Mouse (Mus musculus): ENCODE results near the gene Scd3. TPM values are rescaled to one million over a fixed set of nuclear protein-coding genes. Genes with fewer than 3 reads are reported as not detected.

The Scd3 gene
- total and polyA plus RNA-seq, 2 experiments from 2014 or later: 0.31 to 4.8 TPM

GRCm38 (mm10) chr19:44265911-44266337 is 62.9 kb downstream of the Scd3 start:
- H3K4me3 ChIP-seq (ENCODE audit: low read length): no peak overlapping the region
- H3K27ac ChIP-seq: 0 out of 2 replicates have a peak overlapping the region, but pooled peaks have one; percentile 7
- TF ChIP-seq CTCF (IDR thresholded peaks at IDR 0.05; ENCODE audit: low read depth): no peak
- no peaks in the 10 kb centered on the region for H3K27me3 ChIP-seq (ENCODE audit: insufficient read depth, low read length)
- H3K36me3 ChIP-seq (ENCODE audit: insufficient read depth, low read length): no peaks in the 10 kb centered on the region
- WGBS: 33% methylated on average over 5 of the region's 5 CpGs
- H3K4me1 ChIP-seq (ENCODE audit: insufficient read depth, low read length): 0 out of 2 replicates have a peak, but pooled peaks cover 5% of the 10 kb centered on the region
- no peak for ATAC-seq
- no peak overlapping the region for H3K9ac ChIP-seq (replicated peaks; ENCODE audit: low read length)
- no peaks in the 10 kb centered on the region for H3K9me3 ChIP-seq (ENCODE audit: low read length)
- H3K4me2 ChIP-seq (ENCODE audit: low read depth, low read length): no peak overlapping the region
- no peak for DNase-seq (ENCODE audit: low spot score)

GRCm38 (mm10) chr19:44266458-44266823 is 63.4 kb downstream of the Scd3 start:
- Histone ChIP-seq H3K9ac (replicated peaks; ENCODE audit: low read length) (peak overlapping the region; percentile 78), H3K36me3 (ENCODE audit: insufficient read depth, low read length) (no peaks in the 10 kb centered on the region), H3K4me2 (ENCODE audit: low read depth, low read length) (peak overlapping the region; percentile 85), H3K9me3 (ENCODE audit: low read length) (no peaks in the 10 kb centered on the region), H3K4me3 (ENCODE audit: low read length) (peak overlapping the region; percentile 62), H3K27ac (peak overlapping the region; percentile 96), H3K27me3 (ENCODE audit: insufficient read depth, low read length) (no peaks in the 10 kb centered on the region), H3K4me1 (ENCODE audit: insufficient read depth, low read length) (0 out of 2 replicates have a peak, but pooled peaks cover 5% of the 10 kb centered on the region)
- DNase-seq (ENCODE audit: low spot score) (peak; percentile 54), ATAC-seq (no peak)
- TF ChIP-seq CTCF (IDR thresholded peaks at IDR 0.05; ENCODE audit: low read depth): peak; percentile 47
- WGBS: 7% methylated on average over 6 of the region's 6 CpGs

GRCm38 (mm10) chr19:44266824-44267498 is 63.9 kb downstream of the Scd3 start:
- peak; percentile 99 for ATAC-seq
- under 1% methylated on average over 43 of the region's 43 CpGs for WGBS
- H3K9me3 ChIP-seq (ENCODE audit: low read length): no peaks in the 10 kb centered on the region

GRCm38 (mm10) chr19:44267499-44268002 is 64.5 kb downstream of the Scd3 start:
- Histone ChIP-seq H3K9ac (replicated peaks; ENCODE audit: low read length) (peak overlapping the region; percentile 78), H3K4me2 (ENCODE audit: low read depth, low read length) (peak overlapping the region; percentile 85), H3K4me3 (ENCODE audit: low read length) (peak overlapping the region; percentile 62), H3K4me1 (ENCODE audit: insufficient read depth, low read length) (0 out of 2 replicates have a peak, but pooled peaks cover 5% of the 10 kb centered on the region), H3K27ac (peak overlapping the region; percentile 96), H3K9me3 (ENCODE audit: low read length) (no peaks in the 10 kb centered on the region), H3K36me3 (ENCODE audit: insufficient read depth, low read length) (no peaks in the 10 kb centered on the region), H3K27me3 (ENCODE audit: insufficient read depth, low read length) (no peaks in the 10 kb centered on the region)
- 11% methylated on average over 18 of the region's 18 CpGs for WGBS
- no peak for TF ChIP-seq CTCF (IDR thresholded peaks at IDR 0.05; ENCODE audit: low read depth)
- DNase-seq (ENCODE audit: low spot score) (peak; percentile 87), ATAC-seq (no peak)

More at GRCm38 (mm10) chr19:44266824-44267498, 63.9 kb downstream of the Scd3 start:
- peak overlapping the region; percentile 85 for H3K4me2 ChIP-seq (ENCODE audit: low read depth, low read length)
- H3K27me3 ChIP-seq (ENCODE audit: insufficient read depth, low read length): no peaks in the 10 kb centered on the region
- peak overlapping the region; percentile 96 for H3K27ac ChIP-seq
- DNase-seq (ENCODE audit: low spot score): peak; percentile 93
- peak; percentile 55; the same call in 1 of the 2 replicates for TF ChIP-seq CTCF (IDR thresholded peaks at IDR 0.05; ENCODE audit: low read depth)
- H3K4me3 ChIP-seq (ENCODE audit: low read length): peak overlapping the region; percentile 62
- H3K4me1 ChIP-seq (ENCODE audit: insufficient read depth, low read length): 0 out of 2 replicates have a peak, but pooled peaks cover 5% of the 10 kb centered on the region
- peak overlapping the region; percentile 78 for H3K9ac ChIP-seq (replicated peaks; ENCODE audit: low read length)
- no peaks in the 10 kb centered on the region for H3K36me3 ChIP-seq (ENCODE audit: insufficient read depth, low read length)

- TF ChIP-seq CTCF (IDR thresholded peaks at IDR 0.05; ENCODE audit: low read depth): no peak
- H3K27me3 ChIP-seq (ENCODE audit: insufficient read depth, low read length): no peaks in the 10 kb centered on the region
- no peak overlapping the region for H3K9ac ChIP-seq (replicated peaks; ENCODE audit: low read length)
- DNase-seq (ENCODE audit: low spot score) (no peak), ATAC-seq (no peak; the same call in 1 of the 2 replicates)
- WGBS: 62% methylated on average over 4 of the region's 4 CpGs
- H3K36me3 ChIP-seq (ENCODE audit: insufficient read depth, low read length): no peaks in the 10 kb centered on the region
- no peaks in the 10 kb centered on the region for H3K9me3 ChIP-seq (ENCODE audit: low read length)
- H3K4me2 ChIP-seq (ENCODE audit: low read depth, low read length): no peak overlapping the region
- no peak overlapping the region for H3K4me3 ChIP-seq (ENCODE audit: low read length)
- H3K27ac ChIP-seq: no peak overlapping the region
- peaks cover 4% of the 10 kb centered on the region; the same call in 1 of the 2 replicates for H3K4me1 ChIP-seq (ENCODE audit: insufficient read depth, low read length)
These were observed 70.6 kb downstream of the Scd3 start for GRCm38 (mm10) chr19:44273711-44274110.

- Histone ChIP-seq H3K27me3 (ENCODE audit: insufficient read depth, low read length) (no peaks in the 10 kb centered on the region), H3K9me3 (ENCODE audit: low read length) (no peaks in the 10 kb centered on the region), H3K36me3 (ENCODE audit: insufficient read depth, low read length) (no peaks in the 10 kb centered on the region), H3K27ac (no peak overlapping the region), H3K4me3 (ENCODE audit: low read length) (no peak overlapping the region), H3K4me2 (ENCODE audit: low read depth, low read length) (no peak overlapping the region), H3K4me1 (ENCODE audit: insufficient read depth, low read length) (peaks cover 4% of the 10 kb centered on the region; the same call in 1 of the 2 replicates), H3K9ac (replicated peaks; ENCODE audit: low read length) (no peak overlapping the region)
- no peak for ATAC-seq
- TF ChIP-seq CTCF (IDR thresholded peaks at IDR 0.05; ENCODE audit: low read depth): no peak
- WGBS: 93% methylated on average over 4 of the region's 4 CpGs
- DNase-seq (ENCODE audit: low spot score): no peak
These were observed 71.4 kb downstream of the Scd3 start for GRCm38 (mm10) chr19:44274452-44274851.

GRCm38 (mm10) chr19:44275418-44275817 is 72.3 kb downstream of the Scd3 start:
- Histone ChIP-seq H3K27me3 (ENCODE audit: insufficient read depth, low read length) (no peaks in the 10 kb centered on the region), H3K9ac (replicated peaks; ENCODE audit: low read length) (no peak overlapping the region), H3K9me3 (ENCODE audit: low read length) (no peaks in the 10 kb centered on the region), H3K4me3 (ENCODE audit: low read length) (no peak overlapping the region), H3K4me1 (ENCODE audit: insufficient read depth, low read length) (peaks cover 4% of the 10 kb centered on the region; the same call in 1 of the 2 replicates), H3K4me2 (ENCODE audit: low read depth, low read length) (no peak overlapping the region), H3K27ac (no peak overlapping the region), H3K36me3 (ENCODE audit: insufficient read depth, low read length) (no peaks in the 10 kb centered on the region)
- 78% methylated on average over 1 of the region's 1 CpGs for WGBS
- no peak for ATAC-seq
- no peak for DNase-seq (ENCODE audit: low spot score)
- TF ChIP-seq CTCF (IDR thresholded peaks at IDR 0.05; ENCODE audit: low read depth): no peak
